7 mouse cellular contexts compared by ENCODE assay signal in genomic region chr16:32913937-32914881, GRCm38 (mm10). TPM values are rescaled to one million over a fixed set of nuclear protein-coding genes. Genes with fewer than 3 reads are reported as not detected.
A peak's percentile ranks its signal among the peaks of the same experiment; 100 is the strongest.
DNase-seq lines count a peak whose midpoint lies in the region; ATAC-seq lines count a peak whose summit lies in the region.

Lrch3 (plus strand) TSS chr16:32914100.

- H3K36me3 ChIP-seq in intestine, embryonic 16.5 days (ENCODE audit: control insufficient read depth, insufficient read depth, low read length), result no peaks in the 10 kb centered on the region
- no peaks in the 10 kb centered on the region for H3K36me3 ChIP-seq in midbrain, embryonic 11.5 days (ENCODE audit: control insufficient read depth, insufficient read depth, low read length)

- H3K4me3 ChIP-seq in intestine, embryonic 16.5 days (ENCODE audit: low read length), result peak within 1 kb of the TSS; percentile 98
- peak within 1 kb of the TSS; percentile 97 for H3K4me3 ChIP-seq in midbrain, embryonic 11.5 days (ENCODE audit: low read depth, low read length)

- H3K9ac ChIP-seq in intestine, embryonic 16.5 days (ENCODE audit: low read depth, low read length), result peak within 1 kb of the TSS; percentile 95
- peak within 1 kb of the TSS; percentile 96 for H3K9ac ChIP-seq in midbrain, embryonic 11.5 days (ENCODE audit: low read length)

- peak within 1 kb of the TSS; percentile 81 for H3K27ac ChIP-seq in intestine, embryonic 16.5 days (ENCODE audit: low read length)
- H3K27ac ChIP-seq in midbrain, embryonic 11.5 days (ENCODE audit: low read depth, low read length), result peak within 1 kb of the TSS; percentile 54

- peak within 1 kb of the TSS; percentile 88 for H3K4me2 ChIP-seq in intestine, embryonic 16.5 days (ENCODE audit: low read depth, low read length)
- peak within 1 kb of the TSS; percentile 78 for H3K4me2 ChIP-seq in midbrain, embryonic 11.5 days

- ATAC-seq in intestine, embryonic 16.5 days, result peak; percentile 95
- peak; percentile 91 for ATAC-seq in midbrain, embryonic 11.5 days (ENCODE audit: low FRiP score)

- under 1% methylated on average over 83 of the region's 85 CpGs for WGBS in intestine, embryonic 16.5 days
- under 1% methylated on average over 85 of the region's 85 CpGs for WGBS in midbrain, embryonic 11.5 days

- intact Hi-C loops in left cerebral cortex, postnatal 36 days (cut with DNase I), result no loop called here

- peak; percentile 98 for DNase-seq in adrenal gland, adult 2 months
- peak; percentile 88 for DNase-seq in embryo, embryonic 11.5 days (ENCODE audit: low read depth, low spot score)
- peak; percentile 95 to 97 for DNase-seq in gastrocnemius, postnatal 4 days (ENCODE audit: low spot score in 2 of 2)
- DNase-seq in left cerebral cortex, postnatal 36 days (ENCODE audit: low spot score in 2 of 2), result peak; percentile 93 to 95
- DNase-seq in midbrain, embryonic 11.5 days (ENCODE audit: low spot score, missing footprints), result peak; percentile 99
- peak; percentile 90 for DNase-seq in skeletal muscle tissue, adult 2 months (ENCODE audit: low read depth, low spot score)

- peaks cover 14% of the 10 kb centered on the region for H3K4me1 ChIP-seq in intestine, embryonic 16.5 days (ENCODE audit: control insufficient read depth, insufficient read depth, low read length)
- H3K4me1 ChIP-seq in midbrain, embryonic 11.5 days (ENCODE audit: control insufficient read depth, insufficient read depth, low read length), result peaks cover 3% of the 10 kb centered on the region; the same call in 1 of the 2 replicates

- no peaks in the 10 kb centered on the region for H3K9me3 ChIP-seq in intestine, embryonic 16.5 days (ENCODE audit: control insufficient read depth, low read length)
- no peaks in the 10 kb centered on the region for H3K9me3 ChIP-seq in midbrain, embryonic 11.5 days (ENCODE audit: control insufficient read depth, low read length)

- H3K27me3 ChIP-seq in intestine, embryonic 16.5 days (replicated peaks; ENCODE audit: control insufficient read depth, insufficient read depth, low read length), result no peaks in the 10 kb centered on the region
- H3K27me3 ChIP-seq in midbrain, embryonic 11.5 days (ENCODE audit: control insufficient read depth, insufficient read depth, low read length), result no peaks in the 10 kb centered on the region

RNA-seq across cellular contexts. Expression of gene Lrch3, which starts in this region (rescaled TPM):
- total RNA-seq in adrenal gland, adult 2 months (2021), result 10 to 100 TPM; 31.3 to 37.6 TPM
- 14.9 and 17.8 TPM in 2 replicates for polyA plus RNA-seq in adrenal gland, adult 2 months (2012; rRNA removed)
- total RNA-seq in gastrocnemius, postnatal 4 days (2021), result 10 to 100 TPM; 32.7 to 35.2 TPM
- 10.0 and 11.5 TPM in 2 replicates for polyA plus RNA-seq in intestine, embryonic 16.5 days (2015; fragmentation: Nextera tagmentation; extraction: Ambion mirVana)
- total RNA-seq in left cerebral cortex, postnatal 36 days (2021), result 10 to 100 TPM; 31.5 to 39.3 TPM
- polyA plus RNA-seq in midbrain, embryonic 11.5 days (2014; fragmentation: Nextera tagmentation; extraction: Ambion mirVana), result 33.7 and 37.9 TPM in 2 replicates

Comparison
In these comparisons a context has a peak if more than half of its experiments do, and no peak if none do; other contexts are left out.
1. Peak in every context shown above with its lines: DNase-seq, ATAC-seq, H3K4me3 ChIP-seq and H3K27ac ChIP-seq.